Mouse (Mus musculus) splenic B cell, adult 2 months (primary cell): ENCODE measurements around the gene Adprhl2.

ENCODE experiments used
- DNase-seq: peaks from one replicate; pipeline ENCODE4 v3.0.0-alpha.2; 2011; ENCODE audit warnings: low read depth, low spot score
- H3K27me3 ChIP-seq: 2 replicates; pipeline ENCODE4 v1.6.1; 2012; ENCODE audit warnings: mild to moderate bottlenecking, low read length, moderate library complexity, mixed read lengths; ENCODE audit not compliant: control insufficient read depth, poor library complexity, insufficient read depth, severe bottlenecking
- H3K36me3 ChIP-seq: 2 replicates; pipeline ENCODE4 v1.6.1; 2012; ENCODE audit warnings: mild to moderate bottlenecking, low read length, moderate library complexity, mixed read lengths; ENCODE audit not compliant: control insufficient read depth, poor library complexity, insufficient read depth, severe bottlenecking

The Adprhl2 gene

DNA sequence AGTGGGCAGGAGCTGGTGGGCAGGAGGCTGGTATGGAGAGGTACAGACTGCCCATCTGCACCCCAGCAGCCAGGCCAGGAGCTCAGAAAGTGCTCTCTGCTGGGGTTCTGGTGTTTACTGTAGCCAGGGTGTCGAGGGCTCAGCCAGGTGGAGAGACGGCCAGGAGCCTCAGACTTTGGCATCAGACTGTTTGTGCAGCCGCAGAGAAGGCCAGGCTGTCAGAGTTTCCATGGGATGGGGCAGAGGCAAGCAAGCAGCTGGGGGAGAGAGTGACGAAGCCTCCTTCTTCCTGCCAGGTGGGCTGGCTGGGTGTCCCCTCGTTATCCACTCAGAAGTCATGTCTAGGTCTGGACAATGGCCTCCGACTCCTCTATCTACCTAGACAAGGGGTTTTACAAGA is 26.4 kb downstream of the Adprhl2 start:
- Histone ChIP-seq H3K27me3 (no peaks in the 10 kb centered on the region), H3K36me3 (no peaks in the 10 kb centered on the region)
- DNase-seq: no peak

DNA sequence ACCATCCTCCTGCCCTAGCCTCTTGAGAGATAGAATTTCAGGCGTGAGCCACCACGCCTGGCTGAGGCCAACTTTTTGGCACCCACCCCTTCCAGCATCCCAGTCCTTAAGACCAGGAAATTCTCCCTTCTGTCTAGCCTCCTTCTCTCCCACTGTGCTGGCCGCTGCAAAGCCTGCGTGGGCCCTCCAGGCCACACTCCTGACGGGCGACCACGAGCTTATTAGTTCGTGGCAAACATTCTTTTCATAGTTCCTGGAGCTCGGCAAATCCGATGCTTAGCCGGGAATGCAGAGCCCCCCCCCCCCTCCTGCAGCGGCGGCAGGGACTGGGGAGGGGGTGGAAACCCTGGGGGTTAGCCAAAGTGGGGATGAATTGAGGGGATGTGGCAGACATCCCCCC is 30.3 kb downstream of the Adprhl2 start:
- Histone ChIP-seq H3K27me3 (no peaks in the 10 kb centered on the region), H3K36me3 (no peaks in the 10 kb centered on the region)
- no peak for DNase-seq

DNA sequence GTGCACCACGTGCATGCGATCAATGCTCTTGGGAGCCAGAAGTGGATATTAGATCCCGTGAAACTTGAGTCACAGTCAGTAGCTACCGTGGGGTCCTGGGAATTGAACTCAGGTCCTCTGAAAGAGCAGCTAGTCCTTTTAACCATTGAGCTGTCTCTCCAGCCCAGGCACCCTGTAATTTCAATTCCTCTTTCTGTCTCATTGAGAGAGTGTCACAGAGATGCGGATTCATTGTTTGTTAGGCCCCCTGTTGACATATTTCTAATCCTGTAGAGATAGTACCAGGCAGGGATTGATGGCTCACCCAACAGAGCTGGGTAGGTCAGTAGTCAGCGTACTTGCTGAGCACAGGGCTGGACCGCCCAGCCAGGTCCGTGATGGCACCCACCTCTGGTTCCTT is 31.2 kb downstream of the Adprhl2 start:
- H3K36me3 ChIP-seq: no peaks in the 10 kb centered on the region
- no peak for DNase-seq
- no peaks in the 10 kb centered on the region for H3K27me3 ChIP-seq

DNA sequence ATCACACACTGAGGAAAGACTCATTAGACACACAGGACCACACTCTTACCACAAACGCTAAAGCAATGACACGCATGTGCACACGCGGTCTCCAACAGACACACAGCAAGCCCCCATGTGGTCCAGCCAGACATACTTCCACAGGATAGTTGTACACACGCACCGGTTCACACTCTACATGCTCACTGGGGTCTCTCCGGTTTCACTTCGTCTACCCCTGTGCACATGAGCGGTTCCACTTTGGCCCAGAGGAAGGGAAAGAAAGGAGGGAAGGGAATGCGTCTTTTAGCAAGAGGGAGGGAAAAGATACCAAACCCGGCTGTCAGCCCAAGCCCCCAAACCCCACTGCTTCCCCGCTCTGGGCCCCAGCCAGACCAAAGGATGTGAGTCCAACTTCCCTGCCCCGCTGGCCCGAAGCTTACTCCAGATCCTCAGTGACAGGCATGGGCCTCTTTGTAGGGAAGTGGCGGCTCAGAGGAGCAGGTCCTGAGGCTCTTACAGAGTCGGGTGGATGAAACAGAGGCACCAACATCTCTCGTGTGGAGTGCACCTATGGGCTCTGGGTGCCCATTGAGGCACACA is 33.3 kb downstream of the Adprhl2 start:
- H3K36me3 ChIP-seq: no peaks in the 10 kb centered on the region
- H3K27me3 ChIP-seq: 0 out of 2 replicates have a peak, but pooled peaks cover 2% of the 10 kb centered on the region
- no peak for DNase-seq

DNA sequence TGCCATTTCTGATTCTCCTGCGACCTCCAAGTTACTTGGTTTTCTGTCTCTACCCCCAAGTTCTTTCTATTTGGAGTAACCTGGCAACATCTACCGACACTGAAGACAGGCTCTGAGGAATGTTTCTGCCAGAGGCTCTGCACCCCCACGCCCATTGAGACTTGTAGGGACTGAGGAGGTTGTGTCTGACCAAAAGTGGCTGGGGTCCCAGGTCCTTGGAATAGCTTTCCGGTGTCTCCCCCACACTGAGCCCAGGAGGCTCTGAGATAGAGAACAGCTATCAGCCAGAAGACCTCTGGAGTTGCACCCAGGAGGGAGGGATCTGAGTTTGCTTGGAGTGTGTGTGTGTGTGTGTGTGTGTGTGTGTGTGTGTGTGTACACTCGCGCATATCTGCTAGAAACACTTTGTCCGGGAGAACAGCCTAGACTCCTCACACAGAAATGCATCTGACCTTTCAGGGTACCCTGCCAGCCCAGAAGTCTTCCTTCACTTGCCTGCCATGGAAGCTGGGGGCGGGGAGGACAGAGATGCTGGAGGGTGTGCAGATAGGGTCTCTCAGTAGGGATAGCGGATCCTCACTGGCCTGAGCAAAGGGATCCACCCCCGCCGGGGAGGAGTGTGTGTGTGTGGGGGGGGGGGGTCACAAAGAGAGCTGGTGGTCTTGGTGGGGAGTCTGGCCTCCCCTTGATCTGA is 34.1 kb downstream of the Adprhl2 start:
- DNase-seq: no peak
- Histone ChIP-seq H3K27me3 (0 out of 2 replicates have a peak, but pooled peaks cover 2% of the 10 kb centered on the region), H3K36me3 (no peaks in the 10 kb centered on the region)

DNA sequence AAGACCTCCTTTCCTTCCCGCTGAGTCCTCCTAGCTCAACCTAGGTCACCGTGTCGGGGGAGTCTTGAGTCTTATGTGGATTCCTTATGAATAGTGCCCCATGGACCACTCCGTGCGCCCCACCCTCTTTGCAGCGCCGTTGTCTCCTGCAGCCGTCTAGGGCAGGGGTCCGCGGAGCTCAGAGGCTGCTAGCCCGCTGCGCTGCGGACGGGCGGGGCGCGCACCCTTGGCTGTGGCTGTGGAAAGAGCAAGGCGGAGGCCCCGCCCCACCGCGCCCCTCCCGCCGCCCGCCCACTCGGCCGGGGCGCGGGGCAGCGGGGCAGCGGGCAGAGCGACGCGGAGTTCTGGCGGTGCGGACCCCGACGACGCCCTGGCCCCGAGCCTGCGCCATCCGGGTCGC is 35.0 kb downstream of the Adprhl2 start, which contains the start of gene Col8a2:
Gene Col8a2, plus strand, starts transcription at position 302 of the 400 bp plus-strand sequence.
- DNase-seq: no peak
- Histone ChIP-seq H3K36me3 (no peaks in the 10 kb centered on the region), H3K27me3 (0 out of 2 replicates have a peak, but pooled peaks cover 2% of the 10 kb centered on the region)

DNA sequence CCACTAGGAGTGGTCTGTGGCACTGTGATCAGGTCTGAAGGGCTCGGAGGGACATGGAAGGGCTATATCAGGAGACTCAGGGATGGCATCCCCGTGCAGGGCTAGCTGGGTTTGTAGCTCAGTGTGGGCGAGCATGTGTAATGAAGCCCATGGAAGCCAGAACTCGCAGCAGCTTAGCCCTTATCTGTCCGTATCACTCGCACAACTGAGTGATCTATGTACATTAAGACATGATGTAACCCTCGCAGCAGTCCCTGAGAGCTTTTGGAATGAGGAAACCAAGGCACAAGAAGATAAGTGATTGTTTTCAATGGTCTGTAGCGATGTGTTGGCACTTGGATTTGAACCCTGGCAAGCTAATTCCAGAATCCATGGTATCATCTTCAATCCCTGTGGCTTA is 37.9 kb downstream of the Adprhl2 start:
- DNase-seq: no peak
- Histone ChIP-seq H3K36me3 (no peaks in the 10 kb centered on the region), H3K27me3 (0 out of 2 replicates have a peak, but pooled peaks cover 2% of the 10 kb centered on the region)

DNA sequence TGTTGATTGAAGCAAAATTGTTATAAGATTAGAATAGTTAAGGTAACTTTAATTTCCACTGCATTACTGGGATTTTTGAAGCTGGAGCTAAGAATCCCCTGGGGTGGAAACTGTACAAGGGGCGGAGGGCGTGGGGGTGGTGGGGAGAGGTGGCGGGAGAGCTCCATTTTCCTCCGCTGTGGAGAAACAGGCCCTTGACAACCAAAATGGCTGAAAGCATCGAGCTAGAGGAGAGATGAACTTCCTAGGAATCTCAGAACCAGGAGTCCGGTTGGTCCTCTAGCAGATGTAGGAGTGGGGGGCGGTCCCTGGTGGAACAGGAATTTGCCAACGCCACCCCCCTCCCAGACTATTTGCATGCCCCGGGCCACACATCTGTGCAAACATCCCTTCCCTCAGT is 39.8 kb downstream of the Adprhl2 start:
- Histone ChIP-seq H3K36me3 (no peaks in the 10 kb centered on the region), H3K27me3 (0 out of 2 replicates have a peak, but pooled peaks cover 2% of the 10 kb centered on the region)
- no peak for DNase-seq

DNA sequence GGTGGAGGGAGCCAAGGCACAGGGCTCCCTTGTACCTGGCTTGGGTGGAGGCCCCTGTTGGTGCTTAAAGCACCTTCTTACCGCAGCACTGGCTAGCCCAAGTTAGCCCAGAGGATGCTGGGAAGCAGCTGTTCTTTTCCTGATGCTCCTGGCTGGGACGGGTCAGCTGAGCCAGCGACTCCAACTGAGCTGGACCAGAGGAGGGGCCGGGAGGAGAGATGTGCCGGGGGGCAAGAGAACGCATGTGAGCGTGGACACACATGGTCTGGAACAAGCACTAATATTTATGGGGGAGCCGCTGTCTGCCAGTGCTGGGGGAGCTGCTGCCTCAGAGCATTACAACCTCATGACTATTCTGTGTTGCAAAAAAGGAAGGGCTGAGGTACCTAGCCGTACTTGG is 42.5 kb downstream of the Adprhl2 start:
- 0 out of 2 replicates have a peak, but pooled peaks cover under 1% of the 10 kb centered on the region for H3K27me3 ChIP-seq
- 0 out of 2 replicates have a peak, but pooled peaks cover 2% of the 10 kb centered on the region for H3K36me3 ChIP-seq
- DNase-seq: no peak

DNA sequence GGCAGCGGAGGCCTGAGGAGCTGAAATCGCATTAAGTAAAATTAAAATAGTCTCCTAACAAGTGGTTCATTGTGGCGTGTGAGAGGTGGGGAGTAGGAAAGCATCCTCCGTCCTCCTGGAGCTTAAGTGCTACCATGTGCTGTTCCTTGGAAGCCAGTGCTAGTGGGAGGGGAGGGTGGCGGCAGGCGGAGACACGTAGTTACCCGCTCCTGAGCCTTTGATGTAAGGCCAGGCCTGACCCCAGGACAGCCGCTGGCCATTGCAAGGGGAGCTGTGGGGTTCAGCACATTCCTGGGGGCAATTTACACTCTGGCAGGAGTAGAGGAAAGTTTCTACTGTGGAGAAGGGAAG is 43.0 kb downstream of the Adprhl2 start:
- Histone ChIP-seq H3K27me3 (no peaks in the 10 kb centered on the region), H3K36me3 (peaks cover 4% of the 10 kb centered on the region; the same call in 1 of the 2 replicates)
- no peak for DNase-seq

DNA sequence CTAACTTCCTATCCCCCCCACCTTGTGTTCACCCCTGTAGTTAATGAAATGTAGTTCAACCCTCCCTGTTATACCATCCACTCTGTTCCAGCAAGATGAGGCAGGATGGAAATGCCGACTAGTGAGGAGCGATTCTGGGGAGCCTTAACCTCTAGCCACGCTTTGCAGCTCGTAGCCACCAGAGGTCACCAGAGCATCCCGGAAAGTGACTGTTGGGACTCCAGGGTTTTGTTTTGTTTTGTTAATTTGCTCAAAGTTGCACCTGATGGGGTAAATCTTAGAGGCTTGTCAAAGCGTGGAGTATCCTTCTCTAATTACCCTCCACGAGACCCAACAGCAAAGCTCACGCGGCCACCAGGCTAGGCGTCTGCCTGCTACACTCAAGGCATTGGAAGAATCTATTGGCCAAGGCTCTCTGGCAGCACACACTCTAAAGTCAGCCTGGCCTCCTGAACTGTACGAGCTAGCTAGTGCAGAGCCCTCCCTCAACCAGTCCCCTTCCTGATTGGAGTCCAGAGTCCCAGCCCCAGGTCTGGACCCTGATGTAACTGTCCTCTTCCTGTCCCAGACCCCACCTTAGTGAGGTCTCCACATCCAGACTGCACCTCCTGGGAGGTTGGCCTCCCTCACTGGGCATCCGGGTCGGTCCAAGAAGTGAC is 43.5 kb downstream of the Adprhl2 start:
- DNase-seq: peak; percentile 63

DNA sequence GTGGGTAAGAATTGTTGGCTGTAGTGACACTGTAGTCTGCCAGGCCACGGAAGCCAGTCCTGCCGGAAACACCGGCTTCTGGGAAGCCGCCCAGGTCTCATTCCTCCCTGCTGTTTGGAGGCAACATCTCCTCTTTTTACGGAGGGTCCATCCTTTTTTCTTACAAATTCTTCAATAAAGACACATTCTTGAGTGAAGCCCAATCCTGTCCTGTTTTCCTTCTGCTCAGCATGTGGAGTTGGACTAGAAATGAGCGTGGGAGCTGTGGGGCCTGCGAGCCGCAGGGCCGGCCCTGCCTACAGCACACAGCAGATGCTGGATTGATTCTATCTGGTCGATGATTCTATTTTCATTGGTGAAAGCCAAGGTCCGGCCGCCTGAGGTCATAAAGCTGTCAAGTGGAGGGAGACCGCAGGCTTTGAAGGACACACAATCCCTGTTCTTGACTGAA is 45.8 kb downstream of the Adprhl2 start:
- Histone ChIP-seq H3K36me3 (peaks cover 4% of the 10 kb centered on the region), H3K27me3 (no peaks in the 10 kb centered on the region)
- DNase-seq: no peak

More for the DNA sequence above, 43.5 kb downstream of the Adprhl2 start:
- H3K27me3 ChIP-seq: no peaks in the 10 kb centered on the region
- H3K36me3 ChIP-seq: peaks cover 4% of the 10 kb centered on the region; the same call in 1 of the 2 replicates

DNA sequence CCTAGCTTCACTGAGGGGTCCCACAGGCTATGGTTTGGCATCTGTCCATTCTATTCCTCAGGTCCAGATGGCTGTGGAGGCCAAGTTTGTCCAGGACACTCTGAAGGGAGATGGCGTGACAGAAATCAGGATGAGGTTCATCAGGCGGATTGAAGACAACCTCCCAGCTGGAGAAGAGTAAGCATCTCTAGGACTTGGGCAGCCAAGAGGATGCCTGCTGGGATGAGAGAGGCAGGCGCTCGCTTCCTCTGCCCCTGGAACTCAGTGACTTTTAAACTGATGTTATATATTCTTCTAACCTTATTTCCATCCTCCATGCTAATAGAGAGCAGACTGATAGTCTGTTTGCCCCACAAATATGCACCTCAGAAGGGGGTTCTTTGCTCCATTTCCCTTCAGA is 46.4 kb downstream of the Adprhl2 start:
- DNase-seq: no peak
- Histone ChIP-seq H3K36me3 (peaks cover 4% of the 10 kb centered on the region), H3K27me3 (no peaks in the 10 kb centered on the region)

DNA sequence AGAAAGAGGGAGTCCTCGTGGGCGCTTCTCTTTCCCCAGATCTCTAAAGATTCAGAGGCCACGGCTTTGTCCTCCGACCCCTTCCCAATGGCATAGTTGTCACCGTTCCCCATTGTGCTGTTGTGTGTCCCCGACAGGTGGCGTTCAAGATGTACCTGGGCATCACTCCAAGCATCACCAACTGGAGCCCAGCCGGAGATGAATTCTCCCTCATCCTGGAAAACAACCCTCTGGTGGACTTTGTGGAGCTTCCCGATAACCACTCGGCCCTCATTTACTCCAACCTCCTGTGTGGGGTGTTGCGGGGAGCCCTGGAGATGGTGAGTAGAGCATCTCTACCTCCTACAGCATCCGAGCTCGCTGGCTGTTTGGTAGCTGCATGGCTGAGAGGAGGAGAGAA is 47.8 kb downstream of the Adprhl2 start:
- peaks cover 4% of the 10 kb centered on the region for H3K36me3 ChIP-seq
- no peaks in the 10 kb centered on the region for H3K27me3 ChIP-seq
- no peak for DNase-seq

DNA sequence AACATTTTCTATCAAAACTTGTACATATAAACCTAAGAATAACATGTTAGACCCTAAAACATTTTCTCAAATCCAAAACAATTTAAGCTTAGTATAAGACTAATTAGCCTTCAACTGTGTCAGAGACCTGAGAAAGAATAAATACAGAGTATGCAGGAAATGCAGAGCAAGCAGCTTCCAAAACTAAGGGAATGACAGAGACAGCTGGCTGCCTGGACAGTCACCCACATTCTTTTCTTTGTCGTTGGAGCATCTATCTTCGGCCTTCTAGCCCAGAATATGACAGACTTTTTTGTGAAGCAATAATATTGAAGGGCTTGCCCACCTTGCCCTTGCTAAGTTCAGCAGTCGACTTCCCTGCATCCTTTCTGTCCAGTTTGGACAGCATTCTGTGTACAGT is 52.2 kb downstream of the Adprhl2 start:
- no peak for DNase-seq
- Histone ChIP-seq H3K36me3 (peaks cover 4% of the 10 kb centered on the region), H3K27me3 (no peaks in the 10 kb centered on the region)
